Mouse (Mus musculus) hindbrain, embryonic 11.5 days (tissue): ENCODE data around the gene Tmem63a. TPM values are rescaled to one million over a fixed set of nuclear protein-coding genes. Genes with fewer than 3 reads are reported as not detected.
A peak's percentile ranks its signal among the peaks of the same experiment; 100 is the strongest.
"Not testable (repeated sequence)": the region's sequence is repeated elsewhere in the genome, so short reads cannot be mapped to it uniquely, and the experiment has no call there.

Experiments used
- ATAC-seq: fragments of 200-750 bp; cut with Nextera tagmentation; 2 replicates; pipeline ENCODE4 v1.8.0; 2017; ENCODE audit warnings: mild to moderate bottlenecking, moderate TSS enrichment, moderate library complexity; ENCODE audit not compliant: low FRiP score
- DNase-seq: peaks from one replicate; pipeline ENCODE4 v3.0.0-alpha.2; 2015; ENCODE audit warnings: low spot score
- H3K27ac ChIP-seq: fragments of 300-500 bp; sonication (generic); 2 replicates; pipeline ENCODE4 v1.5.1; 2014; ENCODE audit warnings: mild to moderate bottlenecking, low read depth, low read length
- H3K27me3 ChIP-seq: fragments of 300-500 bp; sonication (generic); 2 replicates; pipeline ENCODE4 v1.6.1; 2014; ENCODE audit warnings: mild to moderate bottlenecking, low read length, moderate library complexity, mixed read lengths; ENCODE audit not compliant: control insufficient read depth, insufficient read depth
- H3K36me3 ChIP-seq: fragments of 300-500 bp; sonication (generic); 2 replicates; pipeline ENCODE4 v1.6.1; 2014; ENCODE audit warnings: mild to moderate bottlenecking, low read length, moderate library complexity, mixed read lengths; ENCODE audit not compliant: control insufficient read depth, insufficient read depth
- H3K4me1 ChIP-seq: fragments of 300-500 bp; sonication (generic); replicated peaks from 2 replicates; pipeline ENCODE4 v1.6.1; 2014; ENCODE audit warnings: low read length, mixed read lengths; ENCODE audit not compliant: control insufficient read depth, insufficient read depth
- H3K4me2 ChIP-seq: fragments of 300-500 bp; sonication (generic); replicated peaks from 2 replicates; pipeline ENCODE4 v1.6.1; 2014; ENCODE audit warnings: mild to moderate bottlenecking, low read depth, low read length
- H3K4me3 ChIP-seq: fragments of 300-500 bp; sonication (generic); 2 replicates; pipeline ENCODE4 v1.5.1; 2014; ENCODE audit warnings: low read depth, low read length
- H3K9ac ChIP-seq: fragments of 300-500 bp; sonication (generic); 2 replicates; pipeline ENCODE4 v1.6.1; 2014; ENCODE audit warnings: low read depth, low read length
- H3K9me3 ChIP-seq: fragments of 300-500 bp; sonication (generic); 2 replicates; pipeline ENCODE4 v1.6.1; 2016; ENCODE audit warnings: low read length; ENCODE audit not compliant: control insufficient read depth
- WGBS: fragments of 180-500 bp; shearing (Covaris S2); extraction: QIAGEN DNeasy Blood & Tissue Kit; methylation state at CpG from one replicate; pipeline ENCODE4 v1.1.7; 2014; 5-methylcytosine and 5-hydroxymethylcytosine counted together
- polyA plus RNA-seq: library from polyadenylated mRNA; unstranded; fragments of >200 nt; fragmentation: Nextera tagmentation; extraction: Ambion mirVana; gene quantifications from 2 replicates; pipeline ENCODE4 v1.2.1, GENCODE M21; 2014

The Tmem63a gene
- polyA plus RNA-seq, 1 experiment from 2014 or later = 3.0 TPM

GRCm38 (mm10) chr1:180981298-180982046 is 39.3 kb downstream of the Tmem63a start:
- not testable (repeated sequence) for H3K4me3 ChIP-seq, ATAC-seq, H3K4me2 ChIP-seq, H3K4me1 ChIP-seq, DNase-seq, H3K9me3 ChIP-seq, H3K27me3 ChIP-seq, H3K9ac ChIP-seq, H3K27ac ChIP-seq, H3K36me3 ChIP-seq
- 89% methylated on average over 7 of the region's 7 CpGs for WGBS

DNA sequence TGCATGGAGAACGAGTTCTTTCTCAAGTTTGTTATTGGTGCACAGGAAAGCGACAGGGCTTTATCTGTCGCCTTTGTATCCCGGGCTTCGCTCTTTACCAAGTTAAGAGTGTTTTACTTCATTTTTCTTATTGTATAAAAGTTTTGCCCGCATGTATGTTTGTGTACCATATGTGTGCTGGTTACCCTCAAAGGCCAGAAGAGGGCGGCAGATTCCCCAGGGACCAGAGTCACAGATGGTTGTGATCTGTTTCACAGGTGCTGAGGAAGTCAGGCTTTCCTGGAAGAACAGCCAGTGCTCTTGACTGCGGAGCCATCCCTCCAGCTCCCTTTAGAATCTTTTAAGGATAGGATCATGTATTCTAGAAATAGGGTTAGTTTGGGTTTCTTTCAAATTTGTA is 44.6 kb downstream of the Tmem63a start:
- H3K27ac ChIP-seq = no peak overlapping the region
- H3K4me3 ChIP-seq = no peak overlapping the region

GRCm38 (mm10) chr1:180987759-180988158 is 45.6 kb downstream of the Tmem63a start:
- no peak overlapping the region for H3K9ac ChIP-seq
- no peaks in the 10 kb centered on the region for H3K9me3 ChIP-seq
- no peaks in the 10 kb centered on the region for H3K27me3 ChIP-seq
- no peak overlapping the region for H3K4me3 ChIP-seq
- H3K4me1 ChIP-seq = no peaks in the 10 kb centered on the region
- DNase-seq (peak; percentile 87), ATAC-seq (no peak)
- H3K27ac ChIP-seq = no peak overlapping the region
- H3K4me2 ChIP-seq = no peak overlapping the region
- H3K36me3 ChIP-seq = no peaks in the 10 kb centered on the region
- WGBS = 4% methylated on average over 9 of the region's 9 CpGs

More for the DNA sequence above, 44.6 kb downstream of the Tmem63a start:
- DNase-seq (no peak), ATAC-seq (no peak)
- no peak overlapping the region for H3K4me2 ChIP-seq
- H3K27me3 ChIP-seq = no peaks in the 10 kb centered on the region
- H3K9ac ChIP-seq = no peak overlapping the region
- no peaks in the 10 kb centered on the region for H3K9me3 ChIP-seq
- no peaks in the 10 kb centered on the region for H3K4me1 ChIP-seq
- no peaks in the 10 kb centered on the region for H3K36me3 ChIP-seq
- 86% methylated on average over 8 of the region's 8 CpGs for WGBS

DNA sequence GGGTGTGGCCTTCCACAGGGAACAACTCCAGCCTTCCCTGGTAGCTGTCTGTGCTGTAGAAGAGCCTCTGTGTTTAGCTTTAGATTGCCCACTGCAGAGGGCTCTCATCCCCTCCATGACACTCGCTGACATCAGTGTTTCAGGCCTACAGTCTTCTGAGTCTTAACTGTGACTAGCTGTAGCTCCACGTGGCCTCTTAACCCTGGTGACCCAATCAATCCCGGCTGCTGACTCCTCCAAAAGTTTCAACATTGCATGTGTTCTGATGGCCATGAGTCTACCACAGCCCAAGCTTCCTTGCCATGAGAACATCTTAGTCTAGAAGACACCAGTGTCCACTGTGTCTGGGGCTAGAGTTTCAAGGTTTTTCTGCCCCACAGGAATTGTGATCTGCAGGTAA is 48.5 kb downstream of the Tmem63a start:
- H3K4me1 ChIP-seq = no peaks in the 10 kb centered on the region
- no peaks in the 10 kb centered on the region for H3K36me3 ChIP-seq
- H3K9ac ChIP-seq = no peak overlapping the region
- no peaks in the 10 kb centered on the region for H3K9me3 ChIP-seq
- H3K27ac ChIP-seq = no peak overlapping the region
- ATAC-seq (no peak), DNase-seq (no peak)
- no peak overlapping the region for H3K4me2 ChIP-seq
- WGBS = 64% methylated on average over 3 of the region's 3 CpGs
- no peak overlapping the region for H3K4me3 ChIP-seq
- no peaks in the 10 kb centered on the region for H3K27me3 ChIP-seq

DNA sequence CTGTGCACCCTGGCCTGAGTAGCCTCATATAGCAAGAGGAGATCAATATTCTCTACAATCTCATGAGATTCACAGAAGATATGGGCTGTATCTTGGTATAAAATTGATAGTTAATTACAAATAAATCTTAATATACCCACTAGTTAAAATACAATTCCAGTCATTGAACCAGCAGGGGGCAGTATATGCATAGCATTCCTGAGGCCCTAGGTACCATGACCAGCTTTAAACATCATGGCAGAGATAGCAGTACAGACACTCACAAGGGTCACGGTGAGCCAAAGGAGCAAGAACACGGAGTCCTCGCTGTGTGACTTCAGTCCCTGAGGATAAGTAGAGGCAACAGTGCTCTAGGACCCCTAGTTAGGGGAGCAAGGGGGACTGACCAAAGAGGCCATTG is 50.0 kb downstream of the Tmem63a start:
- no peak overlapping the region for H3K4me3 ChIP-seq
- DNase-seq (peak; percentile 76), ATAC-seq (no peak)
- H3K9ac ChIP-seq = no peak overlapping the region
- no peaks in the 10 kb centered on the region for H3K9me3 ChIP-seq
- H3K4me1 ChIP-seq = no peaks in the 10 kb centered on the region
- H3K27ac ChIP-seq = no peak overlapping the region
- H3K36me3 ChIP-seq = no peaks in the 10 kb centered on the region
- WGBS = 72% methylated on average over 3 of the region's 3 CpGs
- no peak overlapping the region for H3K4me2 ChIP-seq
- H3K27me3 ChIP-seq = no peaks in the 10 kb centered on the region

DNA sequence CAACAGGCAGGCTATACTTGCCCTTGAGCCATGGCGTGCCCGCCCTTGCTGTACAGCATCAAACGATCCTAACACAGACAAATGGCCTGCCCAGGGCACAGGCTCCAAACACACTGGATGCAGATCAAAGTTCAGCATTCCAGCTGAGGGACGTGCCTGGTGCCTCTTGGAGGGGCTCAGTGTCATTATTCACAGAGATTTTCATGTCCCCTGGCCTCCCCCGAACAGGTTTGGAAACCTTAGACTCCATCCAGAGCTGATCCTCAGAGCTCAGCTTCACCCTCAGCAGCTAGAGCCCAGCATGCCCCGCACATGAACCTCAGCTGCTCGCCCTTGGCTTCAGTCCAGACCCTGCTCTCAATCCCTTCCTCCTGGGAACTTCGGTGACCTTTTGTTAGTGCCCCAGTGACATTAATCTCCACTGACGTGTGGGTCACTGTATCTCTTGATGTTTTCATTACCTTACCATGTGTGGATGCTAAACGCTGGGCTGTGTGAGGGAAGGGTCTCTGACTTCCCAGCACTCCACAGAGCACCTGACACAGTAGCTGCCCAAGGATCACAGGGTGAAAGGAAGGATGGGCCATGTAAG is 58.5 kb downstream of the Tmem63a start:
- Histone ChIP-seq H3K36me3 (no peaks in the 10 kb centered on the region), H3K4me2 (no peak overlapping the region), H3K9ac (no peak overlapping the region), H3K4me1 (no peaks in the 10 kb centered on the region), H3K27me3 (no peaks in the 10 kb centered on the region), H3K4me3 (no peak overlapping the region), H3K9me3 (no peaks in the 10 kb centered on the region), H3K27ac (no peak overlapping the region)
- peak; percentile 18 for DNase-seq
- WGBS = 45% methylated on average over 10 of the region's 10 CpGs
- ATAC-seq = no peak

DNA sequence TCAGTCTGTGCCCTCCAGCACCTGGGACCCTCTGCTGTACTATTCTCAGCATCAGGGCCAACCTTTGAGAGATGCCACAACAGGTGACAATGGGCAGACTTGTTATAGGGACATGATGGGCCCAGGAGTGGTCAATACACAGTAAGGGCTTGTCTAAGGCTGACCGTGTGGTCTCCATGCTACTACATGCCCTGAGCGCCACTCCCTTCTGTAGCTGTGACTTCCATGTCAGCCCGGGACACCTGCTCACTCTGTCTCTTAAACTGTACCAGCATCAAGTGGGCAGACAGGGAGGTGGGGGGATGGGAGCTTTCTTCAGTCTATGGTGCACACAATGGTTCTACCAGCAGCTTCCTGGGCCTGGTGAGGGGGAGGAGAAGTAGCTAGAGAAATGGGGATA is 59.1 kb downstream of the Tmem63a start:
- no peak overlapping the region for H3K27ac ChIP-seq
- H3K27me3 ChIP-seq = no peaks in the 10 kb centered on the region
- ATAC-seq (no peak), DNase-seq (no peak)
- no peaks in the 10 kb centered on the region for H3K4me1 ChIP-seq
- H3K9ac ChIP-seq = no peak overlapping the region
- no peaks in the 10 kb centered on the region for H3K36me3 ChIP-seq
- H3K9me3 ChIP-seq = no peaks in the 10 kb centered on the region
- no peak overlapping the region for H3K4me2 ChIP-seq
- no peak overlapping the region for H3K4me3 ChIP-seq
- WGBS = 82% methylated on average over 3 of the region's 3 CpGs

- DNase-seq (no peak), ATAC-seq (no peak)
- Histone ChIP-seq H3K27me3 (no peaks in the 10 kb centered on the region), H3K4me3 (no peak overlapping the region), H3K27ac (no peak overlapping the region), H3K9me3 (no peaks in the 10 kb centered on the region), H3K4me2 (no peak overlapping the region), H3K9ac (no peak overlapping the region), H3K4me1 (no peaks in the 10 kb centered on the region), H3K36me3 (no peaks in the 10 kb centered on the region)
- 88% methylated on average over 3 of the region's 3 CpGs for WGBS
Observed at GRCm38 (mm10) chr1:181001621-181002020, 59.5 kb downstream of the Tmem63a start.

GRCm38 (mm10) chr1:181003790-181004189 is 61.6 kb downstream of the Tmem63a start:
- WGBS = 82% methylated on average over 2 of the region's 2 CpGs
- Histone ChIP-seq H3K27me3 (no peaks in the 10 kb centered on the region), H3K4me2 (no peak overlapping the region), H3K9ac (no peak overlapping the region), H3K27ac (no peak overlapping the region), H3K9me3 (no peaks in the 10 kb centered on the region), H3K4me1 (no peaks in the 10 kb centered on the region), H3K36me3 (no peaks in the 10 kb centered on the region), H3K4me3 (no peak overlapping the region)
- ATAC-seq (no peak), DNase-seq (no peak)
